ENCODE assay signal across 16 mouse cellular contexts in genomic region chr19:28567100-28567499, GRCm38 (mm10).
"Had no signal": no experiment of that assay in that cellular context is flagged by ENCODE, and none has a peak within 500 bp of the region (broad histone marks: within the 10 kb centered on the region; RNA-seq: fewer than 3 reads in every experiment).

No protein-coding gene starts in this region.

- H3K4me1 ChIP-seq: liver, embryonic 13.5 days; midbrain, embryonic 15.5 days; neural tube, embryonic 12.5 days had no signal

- H3K4me3 ChIP-seq: left cerebral cortex, adult 2 months; liver, embryonic 13.5 days; megakaryocyte, embryonic 14.5 days; midbrain, embryonic 15.5 days; neural tube, embryonic 12.5 days; neural tube, embryonic 15.5 days had no signal

- H3K9ac ChIP-seq: liver, embryonic 13.5 days; midbrain, embryonic 15.5 days; neural tube, embryonic 12.5 days; neural tube, embryonic 15.5 days had no signal

- DNase-seq: kidney, adult 11 months; kidney, postnatal 25 days; layer of hippocampus, postnatal 36 days; liver, embryonic 13.5 days; lung, adult 2 months; right cerebral cortex, postnatal 25 days; thymus, adult 2 months; thymus, postnatal 14 days; thymus, postnatal 4 days had no signal

- H3K36me3 ChIP-seq: liver, embryonic 13.5 days; midbrain, embryonic 15.5 days; neural tube, embryonic 12.5 days; neural tube, embryonic 15.5 days had no signal

- H3K9me3 ChIP-seq: liver, embryonic 13.5 days; megakaryocyte, embryonic 14.5 days; midbrain, embryonic 15.5 days; neural tube, embryonic 12.5 days; neural tube, embryonic 15.5 days had no signal

- ATAC-seq: midbrain, embryonic 15.5 days had no signal

- H3K4me2 ChIP-seq: liver, embryonic 13.5 days; midbrain, embryonic 11.5 days; midbrain, embryonic 15.5 days; neural tube, embryonic 12.5 days; neural tube, embryonic 15.5 days had no signal

- H3K27ac ChIP-seq: left cerebral cortex, adult 2 months; liver, embryonic 13.5 days; midbrain, embryonic 15.5 days; neural tube, embryonic 12.5 days; neural tube, embryonic 15.5 days; stomach, postnatal 0 days had no signal

- H3K27me3 ChIP-seq: liver, embryonic 13.5 days; megakaryocyte, embryonic 14.5 days; neural tube, embryonic 12.5 days had no signal
